Mouse (Mus musculus) heart, embryonic 11.5 days (tissue): ENCODE measurements around the gene Lrrc32. TPM values are rescaled to one million over a fixed set of nuclear protein-coding genes. Genes with fewer than 3 reads are reported as not detected.
A peak's percentile ranks its signal among the peaks of the same experiment; 100 is the strongest.

Experiments used
- ATAC-seq: fragments of 200-750 bp; cut with Nextera tagmentation; replicated peaks from 2 replicates; pipeline ENCODE4 v1.8.0; 2017; ENCODE audit warnings: moderate library complexity; ENCODE audit not compliant: insufficient number of reproducible peaks, low FRiP score, low TSS enrichment
- H3K27ac ChIP-seq: fragments of 300-500 bp; sonication (generic); 2 replicates; pipeline ENCODE4 v1.5.1; 2014; ENCODE audit warnings: mild to moderate bottlenecking, low read depth, low read length
- H3K27me3 ChIP-seq: fragments of 300-500 bp; sonication (generic); 2 replicates; pipeline ENCODE4 v1.6.1; 2014; ENCODE audit warnings: mild to moderate bottlenecking, low read length, mixed read lengths; ENCODE audit not compliant: control insufficient read depth, insufficient read depth
- H3K36me3 ChIP-seq: fragments of 300-500 bp; sonication (generic); 2 replicates; pipeline ENCODE4 v1.6.1; 2014; ENCODE audit warnings: mild to moderate bottlenecking, low read length, moderate library complexity, mixed read lengths; ENCODE audit not compliant: control insufficient read depth, insufficient read depth
- H3K4me1 ChIP-seq: fragments of 300-500 bp; sonication (generic); 2 replicates; pipeline ENCODE4 v1.6.1; 2014; ENCODE audit warnings: low read length; ENCODE audit not compliant: control insufficient read depth, insufficient read depth
- H3K4me2 ChIP-seq: fragments of 300-500 bp; sonication (generic); 2 replicates; pipeline ENCODE4 v1.6.1; 2014; ENCODE audit warnings: mild to moderate bottlenecking, moderate library complexity
- H3K4me3 ChIP-seq: fragments of 300-500 bp; sonication (generic); 2 replicates; pipeline ENCODE4 v1.5.1; 2014; ENCODE audit warnings: low read depth, low read length
- H3K9ac ChIP-seq: fragments of 300-500 bp; sonication (generic); 2 replicates; pipeline ENCODE4 v1.6.1; 2014; ENCODE audit warnings: mild to moderate bottlenecking, low read depth, low read length, moderate library complexity
- H3K9me3 ChIP-seq: fragments of 300-500 bp; sonication (generic); replicated peaks from 2 replicates; pipeline ENCODE4 v1.6.1; 2016; ENCODE audit warnings: low read length; ENCODE audit not compliant: control insufficient read depth
- WGBS: fragments of 180-500 bp; shearing (Covaris S2); extraction: QIAGEN DNeasy Blood & Tissue Kit; methylation state at CpG from one replicate; pipeline ENCODE4 v1.1.7; 2014; ENCODE audit not compliant: insufficient replicate concordance; 5-methylcytosine and 5-hydroxymethylcytosine counted together
- polyA plus RNA-seq: library from polyadenylated mRNA; unstranded; fragments of >200 nt; fragmentation: Nextera tagmentation; extraction: Ambion mirVana; gene quantifications from 2 replicates; pipeline ENCODE4 v1.2.1, GENCODE M21; 2014

Lrrc32 gene
- polyA plus RNA-seq, 1 experiment from 2014 or later: 3.9 TPM

DNA sequence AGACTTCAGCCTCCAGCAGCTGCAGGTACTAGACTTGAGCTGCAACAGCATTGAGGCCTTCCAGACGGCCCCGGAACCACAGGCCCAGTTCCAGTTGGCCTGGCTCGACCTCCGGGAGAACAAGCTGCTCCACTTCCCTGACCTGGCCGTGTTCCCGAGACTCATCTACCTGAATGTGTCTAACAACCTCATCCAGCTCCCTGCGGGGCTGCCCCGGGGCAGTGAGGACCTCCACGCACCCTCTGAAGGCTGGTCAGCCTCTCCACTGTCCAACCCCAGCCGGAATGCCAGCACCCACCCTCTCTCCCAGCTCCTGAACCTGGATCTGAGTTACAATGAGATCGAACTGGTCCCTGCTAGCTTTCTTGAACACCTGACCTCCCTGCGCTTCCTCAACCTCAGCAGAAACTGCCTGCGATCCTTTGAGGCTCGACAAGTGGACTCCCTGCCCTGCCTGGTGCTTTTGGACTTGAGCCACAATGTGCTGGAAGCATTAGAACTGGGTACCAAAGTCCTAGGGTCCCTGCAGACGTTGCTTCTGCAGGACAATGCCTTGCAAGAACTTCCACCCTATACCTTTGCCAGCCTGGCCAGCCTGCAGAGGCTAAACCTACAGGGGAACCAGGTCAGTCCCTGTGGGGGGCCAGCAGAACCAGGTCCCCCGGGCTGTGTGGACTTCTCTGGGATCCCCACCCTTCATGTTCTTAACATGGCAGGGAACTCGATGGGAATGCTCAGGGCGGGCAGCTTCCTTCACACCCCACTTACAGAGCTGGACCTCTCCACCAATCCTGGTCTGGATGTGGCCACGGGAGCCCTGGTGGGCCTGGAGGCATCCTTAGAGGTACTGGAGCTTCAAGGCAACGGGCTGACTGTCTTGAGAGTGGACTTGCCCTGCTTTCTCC, 9.8 kb downstream of the Lrrc32 start:
- Histone ChIP-seq H3K27me3 (no peaks in the 10 kb centered on the region), H3K4me2 (no peak overlapping the region), H3K9me3 (no peaks in the 10 kb centered on the region), H3K4me3 (no peak overlapping the region), H3K36me3 (no peaks in the 10 kb centered on the region; the same call in 1 of the 2 replicates), H3K27ac (no peak overlapping the region), H3K9ac (no peak overlapping the region), H3K4me1 (peaks cover 20% of the 10 kb centered on the region)
- no peak for ATAC-seq
- WGBS: 82% methylated on average over 20 of the region's 20 CpGs

GRCm38 (mm10) chr7:98499561-98500292, 10.6 kb downstream of the Lrrc32 start:
- no peak for ATAC-seq
- Histone ChIP-seq H3K9me3 (no peaks in the 10 kb centered on the region), H3K4me3 (no peak overlapping the region), H3K4me1 (peaks cover 24% of the 10 kb centered on the region), H3K27ac (no peak overlapping the region), H3K9ac (no peak overlapping the region), H3K27me3 (no peaks in the 10 kb centered on the region), H3K4me2 (no peak overlapping the region), H3K36me3 (no peaks in the 10 kb centered on the region; the same call in 1 of the 2 replicates)
- WGBS: 68% methylated on average over 25 of the region's 25 CpGs

GRCm38 (mm10) chr7:98500470-98500869, 11.4 kb downstream of the Lrrc32 start:
- no peak overlapping the region for H3K4me2 ChIP-seq
- H3K27me3 ChIP-seq: no peaks in the 10 kb centered on the region
- 59% methylated on average over 3 of the region's 3 CpGs for WGBS
- ATAC-seq: 0 out of 2 replicates have a peak, but pooled peaks have one; percentile 39
- no peaks in the 10 kb centered on the region for H3K9me3 ChIP-seq
- H3K4me3 ChIP-seq: no peak overlapping the region
- H3K4me1 ChIP-seq: peaks cover 31% of the 10 kb centered on the region
- H3K9ac ChIP-seq: no peak overlapping the region
- H3K27ac ChIP-seq: no peak overlapping the region
- no peaks in the 10 kb centered on the region; the same call in 1 of the 2 replicates for H3K36me3 ChIP-seq

GRCm38 (mm10) chr7:98501078-98501477, 12.0 kb downstream of the Lrrc32 start:
- no peaks in the 10 kb centered on the region for H3K27me3 ChIP-seq
- H3K9me3 ChIP-seq: no peaks in the 10 kb centered on the region
- H3K9ac ChIP-seq: no peak overlapping the region
- H3K4me3 ChIP-seq: no peak overlapping the region
- no peak overlapping the region for H3K4me2 ChIP-seq
- WGBS: 93% methylated on average over 7 of the region's 7 CpGs
- H3K27ac ChIP-seq: no peak overlapping the region
- ATAC-seq: no peak
- no peaks in the 10 kb centered on the region; the same call in 1 of the 2 replicates for H3K36me3 ChIP-seq
- H3K4me1 ChIP-seq: peaks cover 31% of the 10 kb centered on the region

GRCm38 (mm10) chr7:98502921-98503320, 13.8 kb downstream of the Lrrc32 start:
- Histone ChIP-seq H3K27ac (peak overlapping the region; percentile 10; the same call in 1 of the 2 replicates), H3K9ac (no peak overlapping the region)

DNA sequence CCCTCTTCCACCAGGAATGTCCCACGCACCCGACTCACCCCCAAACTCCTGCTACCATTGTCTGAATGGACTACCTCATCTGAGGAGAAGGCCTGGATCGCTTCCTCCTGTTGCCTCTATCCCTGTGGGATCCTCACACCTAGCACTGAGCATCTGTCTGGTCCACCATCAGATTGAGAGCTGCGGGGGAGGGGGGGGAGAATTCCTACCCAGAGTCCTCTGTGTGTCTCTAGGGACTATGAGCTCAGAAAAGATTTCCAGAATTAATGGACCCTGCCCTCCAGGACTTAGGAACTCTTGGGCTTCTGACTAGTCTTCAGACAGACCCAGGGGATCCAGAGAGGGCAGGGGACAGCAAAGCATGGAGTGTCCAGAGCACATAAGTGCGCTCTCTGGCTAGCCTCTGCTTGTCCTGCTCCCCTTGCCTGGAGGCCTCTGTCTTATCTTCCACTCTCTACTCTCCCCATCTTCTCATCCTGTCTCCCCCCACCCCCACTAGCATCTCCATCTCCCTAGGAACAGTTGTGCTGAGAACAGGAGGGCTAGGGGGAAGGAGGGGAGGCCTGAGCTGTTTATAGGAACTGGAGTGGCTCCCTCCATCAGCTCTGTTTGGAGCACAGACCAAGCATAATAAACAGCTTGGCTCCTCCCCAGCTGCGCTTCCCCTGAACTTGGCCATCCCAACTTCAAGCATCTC, 15.0 kb downstream of the Lrrc32 start:
- peaks cover 31% of the 10 kb centered on the region for H3K4me1 ChIP-seq
- 0 out of 2 replicates have a peak overlapping the region, but pooled peaks have one; percentile 50 for H3K27ac ChIP-seq
- no peak for ATAC-seq
- WGBS: 56% methylated on average over 6 of the region's 6 CpGs
- no peaks in the 10 kb centered on the region; the same call in 1 of the 2 replicates for H3K36me3 ChIP-seq
- H3K9ac ChIP-seq: no peak overlapping the region
- no peaks in the 10 kb centered on the region for H3K27me3 ChIP-seq
- no peak overlapping the region for H3K4me2 ChIP-seq
- H3K4me3 ChIP-seq: no peak overlapping the region
- no peaks in the 10 kb centered on the region for H3K9me3 ChIP-seq

More at GRCm38 (mm10) chr7:98502921-98503320, 13.8 kb downstream of the Lrrc32 start:
- no peaks in the 10 kb centered on the region; the same call in 1 of the 2 replicates for H3K36me3 ChIP-seq
- peaks cover 31% of the 10 kb centered on the region for H3K4me1 ChIP-seq
- 25% methylated on average over 5 of the region's 5 CpGs for WGBS
- H3K4me3 ChIP-seq: no peak overlapping the region
- no peak for ATAC-seq
- H3K27me3 ChIP-seq: no peaks in the 10 kb centered on the region
- no peaks in the 10 kb centered on the region for H3K9me3 ChIP-seq
- H3K4me2 ChIP-seq: no peak overlapping the region

- H3K27me3 ChIP-seq: no peaks in the 10 kb centered on the region
- H3K4me3 ChIP-seq: no peak overlapping the region
- H3K9ac ChIP-seq: 0 out of 2 replicates have a peak overlapping the region, but pooled peaks have one; percentile 5
- WGBS: 24% methylated on average over 5 of the region's 5 CpGs
- H3K27ac ChIP-seq: peak overlapping the region; percentile 59; the same call in 1 of the 2 replicates
- no peak for ATAC-seq
- no peaks in the 10 kb centered on the region for H3K9me3 ChIP-seq
- no peaks in the 10 kb centered on the region for H3K36me3 ChIP-seq
- H3K4me1 ChIP-seq: peaks cover 31% of the 10 kb centered on the region
- no peak overlapping the region for H3K4me2 ChIP-seq
Measured at GRCm38 (mm10) chr7:98504726-98505314, 15.7 kb downstream of the Lrrc32 start.

GRCm38 (mm10) chr7:98505664-98506063, 16.6 kb downstream of the Lrrc32 start:
- no peak overlapping the region for H3K4me2 ChIP-seq
- H3K36me3 ChIP-seq: no peaks in the 10 kb centered on the region
- no peaks in the 10 kb centered on the region for H3K9me3 ChIP-seq
- H3K4me3 ChIP-seq: no peak overlapping the region
- peaks cover 24% of the 10 kb centered on the region for H3K4me1 ChIP-seq
- no peaks in the 10 kb centered on the region for H3K27me3 ChIP-seq
- WGBS: 27% methylated on average over 3 of the region's 3 CpGs
- ATAC-seq: no peak
- no peak overlapping the region for H3K9ac ChIP-seq
- H3K27ac ChIP-seq: peak overlapping the region; percentile 59; the same call in 1 of the 2 replicates
